Mouse (Mus musculus) liver, postnatal 0 days (tissue): ENCODE results near the gene Abraxas1. TPM values are rescaled to one million over a fixed set of nuclear protein-coding genes. Genes with fewer than 3 reads are reported as not detected.
A peak's percentile ranks its signal among the peaks of the same experiment; 100 is the strongest.

ENCODE experiments used
- ATAC-seq: fragments of 200-750 bp; cut with Nextera tagmentation; 2 replicates; pipeline ENCODE4 v1.8.0; 2017; ENCODE audit warnings: mild to moderate bottlenecking, moderate library complexity
- DNase-seq: peaks from one replicate; pipeline ENCODE4 v3.0.0-alpha.2; 2016
- H3K27ac ChIP-seq: fragments of 300-500 bp; sonication (generic); 2 replicates; pipeline ENCODE4 v1.5.1; 2014; ENCODE audit warnings: antibody characterized with exemption, moderate library complexity, mild to moderate bottlenecking, low read depth
- H3K27me3 ChIP-seq: fragments of 300-500 bp; sonication (generic); 2 replicates; pipeline ENCODE4 v1.6.1; 2014; ENCODE audit warnings: low read length, control low read depth, mixed read lengths; ENCODE audit not compliant: insufficient read depth
- H3K36me3 ChIP-seq: fragments of 300-500 bp; sonication (generic); replicated peaks from 2 replicates; pipeline ENCODE4 v1.6.1; 2014; ENCODE audit warnings: mild to moderate bottlenecking, control low read depth, low read length, moderate library complexity, mixed read lengths; ENCODE audit not compliant: insufficient read depth
- H3K4me1 ChIP-seq: fragments of 300-500 bp; sonication (generic); 2 replicates; pipeline ENCODE4 v1.6.1; 2014; ENCODE audit warnings: antibody characterized with exemption, mild to moderate bottlenecking, control low read depth; ENCODE audit not compliant: insufficient read depth
- H3K4me2 ChIP-seq: fragments of 300-500 bp; sonication (generic); 2 replicates; pipeline ENCODE4 v1.6.1; 2014; ENCODE audit warnings: low read depth, mild to moderate bottlenecking, low read length, moderate library complexity, mixed read lengths
- H3K4me3 ChIP-seq: fragments of 300-500 bp; sonication (generic); 2 replicates; pipeline ENCODE4 v1.5.1; 2014; ENCODE audit warnings: low read depth, low read length
- H3K9ac ChIP-seq: fragments of 300-500 bp; sonication (generic); replicated peaks from 2 replicates; pipeline ENCODE4 v1.6.1; 2014; ENCODE audit warnings: mild to moderate bottlenecking, moderate library complexity
- H3K9me3 ChIP-seq: fragments of 300-500 bp; sonication (generic); 2 replicates; pipeline ENCODE4 v1.6.1; 2016; ENCODE audit warnings: mild to moderate bottlenecking, control low read depth, low read length, mixed read lengths
- CTCF ChIP-seq: sonication (generic); IDR thresholded peaks from 2 replicates; pipeline ENCODE4 v1.5.1; 2016; ENCODE audit warnings: antibody characterized with exemption, low read depth
- EP300 ChIP-seq: IDR thresholded peaks from 2 replicates; pipeline ENCODE4 v1.6.1; 2016; ENCODE audit warnings: antibody characterized with exemption, low read depth, mild to moderate bottlenecking
- WGBS: fragments of 180-500 bp; shearing (Covaris S2); extraction: QIAGEN DNeasy Blood & Tissue Kit; methylation state at CpG from one replicate; pipeline ENCODE4 v1.1.7; 2014; ENCODE audit not compliant: insufficient replicate concordance; 5-methylcytosine and 5-hydroxymethylcytosine counted together
- polyA plus RNA-seq: library from polyadenylated mRNA; unstranded; fragments of >200 nt; fragmentation: Nextera tagmentation; extraction: Ambion mirVana; gene quantifications from 2 replicates; pipeline ENCODE4 v1.2.1, GENCODE M21; 2015

The Abraxas1 gene
- 11.4 and 11.8 TPM in 2 replicates for polyA plus RNA-seq

GRCm38 (mm10) chr5:100820483-100821184 lies at the start of gene Abraxas1:
Gene Abraxas1 (minus strand): TSS chr5:100820965.
- TF ChIP-seq EP300, result no peak
- TF ChIP-seq CTCF, result peak; percentile 1; the same call in 1 of the 2 replicates
- DNase-seq (peak; percentile 94), ATAC-seq (peak; percentile 97)

GRCm38 (mm10) chr5:100869197-100869895 lies 48.6 kb upstream of the Abraxas1 start:
- Histone ChIP-seq H3K4me3 (no peak overlapping the region), H3K27me3 (no peaks in the 10 kb centered on the region), H3K36me3 (no peaks in the 10 kb centered on the region), H3K9me3 (no peaks in the 10 kb centered on the region), H3K9ac (no peak overlapping the region), H3K4me1 (no peaks in the 10 kb centered on the region; the same call in 1 of the 2 replicates), H3K27ac (no peak overlapping the region), H3K4me2 (no peak overlapping the region)
- TF ChIP-seq CTCF (no peak), EP300 (no peak)
- DNase-seq, result no peak
- 52% methylated on average over 4 of the region's 4 CpGs for WGBS
- ATAC-seq, result no peak

More at GRCm38 (mm10) chr5:100820483-100821184, at the start of gene Abraxas1:
- H3K9me3 ChIP-seq, result no peaks in the 10 kb centered on the region
- H3K4me1 ChIP-seq, result 0 out of 2 replicates have a peak, but pooled peaks cover 6% of the 10 kb centered on the region
- peaks cover 10% of the 10 kb centered on the region for H3K36me3 ChIP-seq
- H3K27ac ChIP-seq, result peak within 1 kb of the TSS; percentile 81
- H3K9ac ChIP-seq, result peak within 1 kb of the TSS; percentile 97
- peak within 1 kb of the TSS; percentile 94 for H3K4me3 ChIP-seq
- H3K27me3 ChIP-seq, result no peaks in the 10 kb centered on the region
- under 1% methylated on average over 62 of the region's 63 CpGs for WGBS
- peak within 1 kb of the TSS; percentile 100 for H3K4me2 ChIP-seq

GRCm38 (mm10) chr5:100866183-100866582 lies 45.4 kb upstream of the Abraxas1 start:
- Histone ChIP-seq H3K36me3 (no peaks in the 10 kb centered on the region), H3K27me3 (no peaks in the 10 kb centered on the region), H3K4me3 (no peak overlapping the region), H3K9me3 (no peaks in the 10 kb centered on the region), H3K4me2 (no peak overlapping the region), H3K27ac (no peak overlapping the region), H3K9ac (no peak overlapping the region), H3K4me1 (peaks cover 14% of the 10 kb centered on the region)
- DNase-seq (no peak), ATAC-seq (no peak)
- 74% methylated on average over 2 of the region's 2 CpGs for WGBS
- TF ChIP-seq EP300 (no peak), CTCF (no peak)

- no peak overlapping the region for H3K4me3 ChIP-seq
- H3K9me3 ChIP-seq, result no peaks in the 10 kb centered on the region
- WGBS, result 72% methylated on average over 6 of the region's 6 CpGs
- no peaks in the 10 kb centered on the region for H3K27me3 ChIP-seq
- H3K4me1 ChIP-seq, result peaks cover 25% of the 10 kb centered on the region
- no peak for ATAC-seq
- no peak overlapping the region for H3K4me2 ChIP-seq
- TF ChIP-seq CTCF (no peak), EP300 (no peak)
- H3K27ac ChIP-seq, result no peak overlapping the region
- DNase-seq, result no peak
- H3K9ac ChIP-seq, result no peak overlapping the region
- H3K36me3 ChIP-seq, result no peaks in the 10 kb centered on the region
Measured at GRCm38 (mm10) chr5:100864438-100864837, 43.7 kb upstream of the Abraxas1 start.

- no peaks in the 10 kb centered on the region for H3K27me3 ChIP-seq
- TF ChIP-seq EP300, result no peak
- TF ChIP-seq CTCF, result no peak
- WGBS, result 78% methylated on average over 2 of the region's 2 CpGs
- H3K4me2 ChIP-seq, result no peak overlapping the region
- H3K4me3 ChIP-seq, result no peak overlapping the region
- H3K36me3 ChIP-seq, result no peaks in the 10 kb centered on the region
- no peak overlapping the region for H3K9ac ChIP-seq
- H3K9me3 ChIP-seq, result no peaks in the 10 kb centered on the region
- H3K27ac ChIP-seq, result no peak overlapping the region
- ATAC-seq (no peak), DNase-seq (no peak)
- peaks cover 30% of the 10 kb centered on the region for H3K4me1 ChIP-seq
Measured at GRCm38 (mm10) chr5:100863091-100863490, 42.3 kb upstream of the Abraxas1 start.

GRCm38 (mm10) chr5:100861811-100862210 lies 41.0 kb upstream of the Abraxas1 start:
- Histone ChIP-seq H3K27me3 (no peaks in the 10 kb centered on the region), H3K9me3 (no peaks in the 10 kb centered on the region), H3K27ac (peak overlapping the region; percentile 86), H3K4me1 (peaks cover 30% of the 10 kb centered on the region), H3K4me3 (no peak overlapping the region), H3K9ac (no peak overlapping the region), H3K4me2 (no peak overlapping the region), H3K36me3 (0 out of 2 replicates have a peak, but pooled peaks cover 3% of the 10 kb centered on the region)
- no peak for DNase-seq
- ATAC-seq, result peak; percentile 20; the same call in 1 of the 2 replicates
- TF ChIP-seq EP300, result no peak
- TF ChIP-seq CTCF, result no peak
- 77% methylated on average over 7 of the region's 7 CpGs for WGBS
